Mouse (Mus musculus) cerebellum, adult 2 months (tissue): ENCODE measurements around the gene Slc22a30.
"Not testable (repeated sequence)": the region's sequence is repeated elsewhere in the genome, so short reads cannot be mapped to it uniquely, and the experiment has no call there.

Source experiments
- CTCF ChIP-seq: fragments of 200-500 bp; IDR thresholded peaks from 2 replicates; pipeline ENCODE4 v1.5.1; 2011; ENCODE audit warnings: low read depth, mild to moderate bottlenecking, control low read depth, low read length, moderate library complexity, borderline replicate concordance; ENCODE audit not compliant: insufficient read depth
- POLR2A ChIP-seq: fragments of 200-500 bp; IDR thresholded peaks from 2 replicates; pipeline ENCODE4 v1.6.1; 2011; ENCODE audit warnings: low read length, control low read depth, borderline replicate concordance; ENCODE audit not compliant: insufficient read depth

GRCm38 (mm10) chr19:8407290-8408021 is 2.5 kb upstream of the Slc22a30 start:
- TF ChIP-seq CTCF, POLR2A: not testable (repeated sequence)
